Mouse (Mus musculus) bone marrow, adult 2 months (tissue): ENCODE data around the gene Epb41l5.

Experiments
- CTCF ChIP-seq: fragments of 200-500 bp; IDR thresholded peaks from 2 replicates; pipeline ENCODE4 v1.5.1; 2011; ENCODE audit warnings: low read length, control low read depth; ENCODE audit not compliant: control insufficient read depth, insufficient read depth
- POLR2A ChIP-seq: fragments of 200-500 bp; IDR thresholded peaks from 2 replicates; pipeline ENCODE4 v1.6.1; 2011; ENCODE audit warnings: low read depth, mild to moderate bottlenecking, control low read depth, low read length, borderline replicate concordance; ENCODE audit not compliant: control insufficient read depth

GRCm38 (mm10) chr1:119626837-119627236, 22.0 kb downstream of the Epb41l5 start:
- TF ChIP-seq CTCF (no peak), POLR2A (no peak)
